ENCODE assay signal across 11 mouse cellular contexts in the genomic region with DNA sequence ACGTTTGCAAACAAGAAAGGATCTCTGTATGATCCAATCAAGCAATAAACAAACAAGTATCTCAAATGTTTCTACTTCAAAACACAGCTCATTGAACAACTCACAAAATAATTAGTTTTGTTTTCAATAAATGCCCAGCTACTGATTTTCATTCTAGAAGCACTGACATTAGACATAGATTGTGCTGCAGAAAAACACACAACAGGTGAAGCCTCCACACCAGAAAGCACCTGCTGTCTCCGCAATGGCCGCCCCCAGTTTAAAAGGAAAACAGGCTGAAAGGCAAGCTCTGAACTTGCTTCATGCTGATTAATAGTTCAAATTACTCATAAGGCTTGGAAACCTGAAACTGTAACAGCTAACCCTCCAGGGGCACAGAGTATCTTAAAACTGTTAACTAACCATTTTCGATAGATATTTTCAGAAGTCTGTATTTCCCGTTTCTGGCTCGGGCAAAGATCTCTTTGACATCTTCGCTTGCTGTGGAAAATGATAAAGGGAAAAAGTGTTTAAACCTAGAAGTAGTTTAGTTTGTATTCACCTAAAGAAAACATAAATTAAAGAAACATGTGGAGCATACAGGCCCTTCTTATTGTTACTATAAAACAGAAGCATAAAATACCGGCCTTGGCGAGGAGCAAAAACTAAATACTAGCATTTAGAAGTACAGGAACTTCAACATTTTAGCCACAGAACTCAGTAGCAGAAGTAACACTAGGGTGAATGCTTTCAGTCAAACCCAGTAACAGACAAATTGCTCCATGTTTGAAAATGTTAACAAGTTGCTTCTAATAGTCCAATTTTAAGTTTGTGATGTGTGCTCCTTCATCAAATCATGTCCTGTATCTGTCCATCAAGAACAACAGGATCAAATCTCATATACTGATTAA. TPM values are rescaled to one million over a fixed set of nuclear protein-coding genes. Genes with fewer than 3 reads are reported as not detected.
DNase-seq lines count a peak whose midpoint lies in the region; ATAC-seq and TF ChIP-seq lines count a peak whose summit lies in the region.
"Had no signal": no experiment of that assay in that cellular context is flagged by ENCODE, and none has a peak within 500 bp of the region (broad histone marks: within the 10 kb centered on the region; RNA-seq: fewer than 3 reads in every experiment).

No protein-coding gene starts in this region.

- peaks cover 33% of the 10 kb centered on the region for H3K36me3 ChIP-seq in heart, postnatal 0 days (replicated peaks; ENCODE audit: control insufficient read depth, insufficient read depth, low read length)
- peaks cover 33% of the 10 kb centered on the region for H3K36me3 ChIP-seq in heart, embryonic 12.5 days
- peaks cover 23 to 25% of the 10 kb centered on the region in 2 experiments for H3K36me3 ChIP-seq in MEL (ENCODE audit: control insufficient read depth in 1 of 2, insufficient read depth in 2 of 2, low read length in 2 of 2)
- H3K36me3 ChIP-seq in hindbrain, embryonic 15.5 days = peaks cover 25% of the 10 kb centered on the region
- H3K36me3 ChIP-seq in midbrain, embryonic 14.5 days (ENCODE audit: control insufficient read depth, insufficient read depth, low read length) = peaks cover 30% of the 10 kb centered on the region

- peak overlapping the region; percentile 100 for H3K4me3 ChIP-seq in heart, postnatal 0 days (ENCODE audit: low read depth, low read length)
- H3K4me3 ChIP-seq in heart, embryonic 12.5 days = no peak overlapping the region
- peak overlapping the region; percentile 27 to 98 for H3K4me3 ChIP-seq in MEL (ENCODE audit: control insufficient read depth in 1 of 2, insufficient read depth in 1 of 2, low read depth in 2 of 2, low read length in 2 of 2)
- H3K4me3 ChIP-seq in hindbrain, embryonic 15.5 days = 0 out of 2 replicates have a peak overlapping the region, but pooled peaks have one; percentile 6
- H3K4me3 ChIP-seq in midbrain, embryonic 14.5 days (replicated peaks; ENCODE audit: low read depth, low read length) = no peak overlapping the region; the same call in 1 of the 2 replicates

- peak in 1 of 2 experiments; percentile 30; a peak in 1 of 4 replicates for TF ChIP-seq POLR2A in MEL (IDR thresholded peaks at IDR 0.05; ENCODE audit: control insufficient read depth in 1 of 2, insufficient read depth in 1 of 2, low read depth in 1 of 2, low read length in 2 of 2, poor library complexity in 1 of 2)

- H3K4me1 ChIP-seq in heart, postnatal 0 days (ENCODE audit: control insufficient read depth, insufficient read depth) = peaks cover 3% of the 10 kb centered on the region; the same call in 1 of the 2 replicates
- H3K4me1 ChIP-seq in heart, embryonic 12.5 days (replicated peaks) = peaks cover 3% of the 10 kb centered on the region; the same call in 1 of the 2 replicates
- H3K4me1 ChIP-seq in MEL (ENCODE audit: control insufficient read depth in 1 of 2, insufficient read depth in 2 of 2, low read length in 2 of 2) = peaks cover 19% of the 10 kb centered on the region in 2 experiments
- peaks cover 19% of the 10 kb centered on the region for H3K4me1 ChIP-seq in hindbrain, embryonic 15.5 days (replicated peaks)
- H3K4me1 ChIP-seq in midbrain, embryonic 14.5 days (ENCODE audit: control insufficient read depth, insufficient read depth, low read length) = peaks cover 6% of the 10 kb centered on the region

- no peaks in the 10 kb centered on the region for H3K27me3 ChIP-seq in heart, postnatal 0 days (ENCODE audit: control insufficient read depth, insufficient read depth, low read length)
- no peaks in the 10 kb centered on the region for H3K27me3 ChIP-seq in heart, embryonic 12.5 days (replicated peaks)
- no peaks in the 10 kb centered on the region for H3K27me3 ChIP-seq in MEL (ENCODE audit: control insufficient read depth in 1 of 2, insufficient read depth in 2 of 2, low read length in 2 of 2)
- H3K27me3 ChIP-seq in hindbrain, embryonic 15.5 days = no peaks in the 10 kb centered on the region
- H3K27me3 ChIP-seq in midbrain, embryonic 14.5 days (ENCODE audit: control insufficient read depth, insufficient read depth, low read length) = no peaks in the 10 kb centered on the region
- H3K27me3 ChIP-seq: Patski had no signal

- H3K27ac ChIP-seq in heart, postnatal 0 days (ENCODE audit: low read depth) = no peak overlapping the region
- H3K27ac ChIP-seq in heart, embryonic 12.5 days (ENCODE audit: poor library complexity, severe bottlenecking) = no peak overlapping the region
- H3K27ac ChIP-seq in MEL (ENCODE audit: control insufficient read depth, low read depth, low read length) = peak overlapping the region; percentile 46
- H3K27ac ChIP-seq in hindbrain, embryonic 15.5 days (replicated peaks) = no peak overlapping the region
- no peak overlapping the region for H3K27ac ChIP-seq in midbrain, embryonic 14.5 days (replicated peaks; ENCODE audit: low read depth, low read length)

- no peak for TF ChIP-seq CTCF in heart, postnatal 0 days (IDR thresholded peaks at IDR 0.05; ENCODE audit: low read depth)
- TF ChIP-seq CTCF in MEL (IDR thresholded peaks at IDR 0.05 in 2 of 3, conservative IDR thresholded peaks at IDR 0.05 in 1 of 3; ENCODE audit: control insufficient read depth in 1 of 3, insufficient read depth in 1 of 3, low read depth in 2 of 3, low read length in 3 of 3, poor library complexity in 1 of 3, severe bottlenecking in 1 of 3) = no peak

- peaks cover 14% of the 10 kb centered on the region for H3K79me2 ChIP-seq in MEL (ENCODE audit: control insufficient read depth, insufficient read depth, low read length, poor library complexity)

- no peak for DNase-seq in heart, postnatal 0 days (ENCODE audit: low spot score)
- DNase-seq in MEL (ENCODE audit: low read depth, low spot score) = peak; percentile 77
- no peak for DNase-seq in midbrain, embryonic 14.5 days
- DNase-seq in right cerebral cortex, adult 18-20 months = no peak
- no peak for DNase-seq in embryo, embryonic 10 days (ENCODE audit: low spot score)
- no peak for DNase-seq in adrenal gland, adult 18-20 months (ENCODE audit: low spot score in 2 of 2)
- DNase-seq: cerebellum, postnatal 10 days; kidney, postnatal 25 days had no signal

- no peak for TF ChIP-seq RAD21 in MEL (IDR thresholded peaks at IDR 0.05; ENCODE audit: low read depth, low read length)

- ATAC-seq in heart, postnatal 0 days (ENCODE audit: insufficient read depth, low read depth) = no peak
- ATAC-seq in heart, embryonic 12.5 days (ENCODE audit: insufficient number of reproducible peaks, low FRiP score) = no peak
- no peak for ATAC-seq in hindbrain, embryonic 15.5 days (ENCODE audit: low FRiP score, low read depth)
- ATAC-seq in midbrain, embryonic 14.5 days (ENCODE audit: low FRiP score, low TSS enrichment) = no peak

- H3K9me3 ChIP-seq in heart, postnatal 0 days (replicated peaks; ENCODE audit: control insufficient read depth, low read length) = no peaks in the 10 kb centered on the region
- no peaks in the 10 kb centered on the region for H3K9me3 ChIP-seq in heart, embryonic 12.5 days (replicated peaks)
- H3K9me3 ChIP-seq in MEL (replicated peaks; ENCODE audit: insufficient read depth, low read length) = no peaks in the 10 kb centered on the region
- no peaks in the 10 kb centered on the region for H3K9me3 ChIP-seq in hindbrain, embryonic 15.5 days
- no peaks in the 10 kb centered on the region for H3K9me3 ChIP-seq in midbrain, embryonic 14.5 days (ENCODE audit: control insufficient read depth, low read length)

- no peak overlapping the region for H3K9ac ChIP-seq in heart, postnatal 0 days (replicated peaks; ENCODE audit: low read depth, low read length)
- no peak overlapping the region for H3K9ac ChIP-seq in heart, embryonic 12.5 days
- peak overlapping the region; percentile 93 for H3K9ac ChIP-seq in MEL (ENCODE audit: control insufficient read depth, low read depth, low read length, poor library complexity, severe bottlenecking)
- no peak overlapping the region for H3K9ac ChIP-seq in hindbrain, embryonic 15.5 days
- peak overlapping the region; percentile 16; the same call in 1 of the 2 replicates for H3K9ac ChIP-seq in midbrain, embryonic 14.5 days (replicated peaks; ENCODE audit: low read length)

- 85% methylated on average over 9 of the region's 9 CpGs for WGBS in heart, postnatal 0 days
- 86% methylated on average over 9 of the region's 9 CpGs for WGBS in heart, embryonic 12.5 days
- WGBS in hindbrain, embryonic 15.5 days = 89% methylated on average over 9 of the region's 9 CpGs
- 88% methylated on average over 9 of the region's 9 CpGs for WGBS in midbrain, embryonic 14.5 days

- H3K4me2 ChIP-seq in heart, postnatal 0 days (ENCODE audit: low read depth, low read length) = peak overlapping the region; percentile 77; the same call in 1 of the 2 replicates
- H3K4me2 ChIP-seq in heart, embryonic 12.5 days = no peak overlapping the region; the same call in 1 of the 2 replicates
- H3K4me2 ChIP-seq in hindbrain, embryonic 15.5 days = peak overlapping the region; percentile 71
- H3K4me2 ChIP-seq in midbrain, embryonic 14.5 days (ENCODE audit: low read length) = peak overlapping the region; percentile 76

- no peak for TF ChIP-seq EP300 in heart, postnatal 0 days (IDR thresholded peaks at IDR 0.05; ENCODE audit: low read depth)
- TF ChIP-seq EP300 in MEL (IDR thresholded peaks at IDR 0.05; ENCODE audit: low read depth in 1 of 2, low read length in 2 of 2) = peak in 1 of 2 experiments; percentile 35; a peak in 3 of 4 replicates

RNA-seq across cellular contexts. Expression of a gene that starts 1.6 kb away (rescaled TPM):
- 12.8 and 26.0 TPM in 2 replicates for total RNA-seq in heart, postnatal 0 days (2014; rRNA removed; ENCODE audit: low replicate concordance)
- polyA plus RNA-seq in heart, postnatal 0 days (2015; fragmentation: Nextera tagmentation; extraction: Ambion mirVana) = 28.3 and 30.7 TPM in 2 replicates
- 48.0 and 48.7 TPM in 2 replicates for polyA plus RNA-seq in heart, embryonic 12.5 days (2016; fragmentation: Nextera tagmentation; extraction: Ambion mirVana)
- total RNA-seq in MEL (2012; rRNA removed) = 20.0 and 26.4 TPM in 2 replicates
- 10 to 100 TPM; 37.1 to 64.1 TPM for polyA plus RNA-seq in MEL (2012; ENCODE audit: insufficient read depth in 1 of 2, insufficient read length in 2 of 2, low read depth in 1 of 2, low replicate concordance in 2 of 2, missing spikeins in 1 of 2)
- 76.0 and 77.7 TPM in 2 replicates for polyA plus RNA-seq in hindbrain, embryonic 15.5 days (2015; fragmentation: Nextera tagmentation; extraction: Ambion mirVana)
- 82.2 and 99.6 TPM in 2 replicates for polyA plus RNA-seq in midbrain, embryonic 14.5 days (2014; fragmentation: Nextera tagmentation; extraction: Ambion mirVana)
- 10 to 100 TPM; 81.2 to 87.1 TPM for total RNA-seq in adrenal gland, adult 18-20 months (2021)

RNA-seq across cellular contexts. Expression of a gene that starts 41.0 kb away (rescaled TPM):
- total RNA-seq in heart, postnatal 0 days (2014; rRNA removed; ENCODE audit: low replicate concordance) = 2.5 and 3.6 TPM in 2 replicates
- polyA plus RNA-seq in heart, postnatal 0 days (2015; fragmentation: Nextera tagmentation; extraction: Ambion mirVana) = 2.5 and 3.5 TPM in 2 replicates
- polyA plus RNA-seq in heart, embryonic 12.5 days (2016; fragmentation: Nextera tagmentation; extraction: Ambion mirVana) = 1.1 and 1.7 TPM in 2 replicates
- not detected in 2 replicates for total RNA-seq in MEL (2012; rRNA removed)
- not detected for polyA plus RNA-seq in MEL (2012; ENCODE audit: insufficient read depth in 1 of 2, insufficient read length in 2 of 2, low read depth in 1 of 2, low replicate concordance in 2 of 2, missing spikeins in 1 of 2)
- polyA plus RNA-seq in hindbrain, embryonic 15.5 days (2015; fragmentation: Nextera tagmentation; extraction: Ambion mirVana) = 14.6 and 16.6 TPM in 2 replicates
- 10.0 and 10.5 TPM in 2 replicates for polyA plus RNA-seq in midbrain, embryonic 14.5 days (2014; fragmentation: Nextera tagmentation; extraction: Ambion mirVana)
- total RNA-seq in adrenal gland, adult 18-20 months (2021) = 1 to 10 TPM; 3.1 to 3.3 TPM

RNA-seq across cellular contexts. Expression of a gene that starts 44.6 kb away (rescaled TPM):
- total RNA-seq in heart, postnatal 0 days (2014; rRNA removed; ENCODE audit: low replicate concordance) = 5.1 and 5.5 TPM in 2 replicates
- polyA plus RNA-seq in heart, postnatal 0 days (2015; fragmentation: Nextera tagmentation; extraction: Ambion mirVana) = 3.2 and 3.5 TPM in 2 replicates
- polyA plus RNA-seq in heart, embryonic 12.5 days (2016; fragmentation: Nextera tagmentation; extraction: Ambion mirVana) = 3.8 and 4.7 TPM in 2 replicates
- total RNA-seq in MEL (2012; rRNA removed) = 6.7 and 7.5 TPM in 2 replicates
- 1 to 10 TPM in 1 of 2 experiments, not detected in 1; 9.4 TPM for polyA plus RNA-seq in MEL (2012; ENCODE audit: insufficient read depth in 1 of 2, insufficient read length in 2 of 2, low read depth in 1 of 2, low replicate concordance in 2 of 2, missing spikeins in 1 of 2)
- 2.1 and 2.3 TPM in 2 replicates for polyA plus RNA-seq in hindbrain, embryonic 15.5 days (2015; fragmentation: Nextera tagmentation; extraction: Ambion mirVana)
- 0.62 and 1.6 TPM in 2 replicates for polyA plus RNA-seq in midbrain, embryonic 14.5 days (2014; fragmentation: Nextera tagmentation; extraction: Ambion mirVana)
- total RNA-seq in adrenal gland, adult 18-20 months (2021) = 10 to 100 TPM in 1 of 2 experiments, 1 to 10 TPM in 1; 9.8 to 11.1 TPM

RNA-seq across cellular contexts. Expression of a gene that starts 44.7 kb away (rescaled TPM):
- 1.1 and 8.0 TPM in 2 replicates for total RNA-seq in heart, postnatal 0 days (2014; rRNA removed; ENCODE audit: low replicate concordance)
- polyA plus RNA-seq in heart, postnatal 0 days (2015; fragmentation: Nextera tagmentation; extraction: Ambion mirVana) = 2.7 and 2.9 TPM in 2 replicates
- 5.8 and 6.4 TPM in 2 replicates for polyA plus RNA-seq in heart, embryonic 12.5 days (2016; fragmentation: Nextera tagmentation; extraction: Ambion mirVana)
- total RNA-seq in MEL (2012; rRNA removed) = 40.1 and 40.6 TPM in 2 replicates
- polyA plus RNA-seq in MEL (2012; ENCODE audit: insufficient read depth in 1 of 2, insufficient read length in 2 of 2, low read depth in 1 of 2, low replicate concordance in 2 of 2, missing spikeins in 1 of 2) = 10 to 100 TPM; 33.2 to 51.2 TPM
- polyA plus RNA-seq in hindbrain, embryonic 15.5 days (2015; fragmentation: Nextera tagmentation; extraction: Ambion mirVana) = 5.8 and 6.2 TPM in 2 replicates
- 5.5 and 7.0 TPM in 2 replicates for polyA plus RNA-seq in midbrain, embryonic 14.5 days (2014; fragmentation: Nextera tagmentation; extraction: Ambion mirVana)
- 1 to 10 TPM; 3.4 to 3.6 TPM for total RNA-seq in adrenal gland, adult 18-20 months (2021)

Comparison
In these comparisons a context has a peak if more than half of its experiments do, and no peak if none do; other contexts are left out.
1. H3K4me3 ChIP-seq: peak in heart, postnatal 0 days (single experiment), MEL (2 of 2) and hindbrain, embryonic 15.5 days (single experiment); none in heart, embryonic 12.5 days (single experiment) and midbrain, embryonic 14.5 days (single experiment).
2. H3K9ac ChIP-seq: peak in MEL (single experiment) and midbrain, embryonic 14.5 days (single experiment); none in heart, postnatal 0 days (single experiment), heart, embryonic 12.5 days (single experiment) and hindbrain, embryonic 15.5 days (single experiment).